Mouse (Mus musculus): ENCODE measurements around the gene Igfbp6. TPM values are rescaled to one million over a fixed set of nuclear protein-coding genes. Genes with fewer than 3 reads are reported as not detected.

The Igfbp6 gene
- polyA plus RNA-seq, 1 experiment, result 46.3 TPM

Other genes starting within 250 kb of the Igfbp6 start
- not detected in 2 replicates for gene Krt4, start 219.6 kb upstream of the Igfbp6 start, polyA plus RNA-seq (2012; rRNA removed)
- 0.34 TPM in 1 of 2 replicates, not detected in the other for gene Krt79, start 204.0 kb upstream of the Igfbp6 start, polyA plus RNA-seq (2012; rRNA removed)
- gene Krt78, start 190.1 kb upstream of the Igfbp6 start, polyA plus RNA-seq (2012; rRNA removed), result not detected in 2 replicates
- gene Krt8, start 139.9 kb upstream of the Igfbp6 start, polyA plus RNA-seq (2012; rRNA removed), result 1.7 and 4.5 TPM in 2 replicates
- 1.4 and 3.5 TPM in 2 replicates for gene Krt18, start 116.2 kb upstream of the Igfbp6 start, polyA plus RNA-seq (2012; rRNA removed)
- gene Eif4b, start 70.6 kb upstream of the Igfbp6 start, polyA plus RNA-seq (2012; rRNA removed), result 108 and 115 TPM in 2 replicates
- 28.0 and 29.5 TPM in 2 replicates for gene Tns2, start 43.9 kb upstream of the Igfbp6 start, polyA plus RNA-seq (2012; rRNA removed)
- 127 and 136 TPM in 2 replicates for gene Spryd3, start 8.1 kb upstream of the Igfbp6 start, polyA plus RNA-seq (2012; rRNA removed)
- 0.16 and 0.25 TPM in 2 replicates for gene Soat2, start 6.2 kb downstream of the Igfbp6 start, polyA plus RNA-seq (2012; rRNA removed)
- gene Zfp740, start 58.9 kb downstream of the Igfbp6 start, polyA plus RNA-seq (2012; rRNA removed), result 52.4 and 62.1 TPM in 2 replicates
- gene Csad, start 60.4 kb downstream of the Igfbp6 start, polyA plus RNA-seq (2012; rRNA removed), result 32.9 and 42.0 TPM in 2 replicates
- gene Itgb7, start 87.6 kb downstream of the Igfbp6 start, polyA plus RNA-seq (2012; rRNA removed), result 0.74 and 0.84 TPM in 2 replicates
- 10.5 and 11.2 TPM in 2 replicates for gene Rarg, start 113.2 kb downstream of the Igfbp6 start, polyA plus RNA-seq (2012; rRNA removed)
- 0.08 and 0.15 TPM in 2 replicates for gene Gm9918, start 126.2 kb downstream of the Igfbp6 start, polyA plus RNA-seq (2012; rRNA removed)
- 46.2 and 48.9 TPM in 2 replicates for gene Mfsd5, start 135.1 kb downstream of the Igfbp6 start, polyA plus RNA-seq (2012; rRNA removed)
- gene Espl1, start 151.9 kb downstream of the Igfbp6 start, polyA plus RNA-seq (2012; rRNA removed), result 1.6 TPM in 2 replicates
- gene Pfdn5, start 181.8 kb downstream of the Igfbp6 start, polyA plus RNA-seq (2012; rRNA removed), result 485 and 514 TPM in 2 replicates
- gene Myg1, start 187.3 kb downstream of the Igfbp6 start, polyA plus RNA-seq (2012; rRNA removed), result 87.9 and 91.1 TPM in 2 replicates
- 18.1 and 18.6 TPM in 2 replicates for gene Aaas, start 206.4 kb downstream of the Igfbp6 start, polyA plus RNA-seq (2012; rRNA removed)
- 18.4 and 22.0 TPM in 2 replicates for gene Sp7, start 222.8 kb downstream of the Igfbp6 start, polyA plus RNA-seq (2012; rRNA removed)